Mouse (Mus musculus) liver, postnatal 0 days (tissue): ENCODE measurements at regions not wholly inside any gene's neighbourhood (a gene's known extent, or its start where the extent isn't known, plus 50 kb on each side); places are given as distances from the start of the nearest gene placed in this dataset.

Source experiments
- CTCF ChIP-seq: sonication (generic); IDR thresholded peaks from 2 replicates; pipeline ENCODE4 v1.5.1; 2016; ENCODE audit warnings: antibody characterized with exemption, low read depth
- EP300 ChIP-seq: IDR thresholded peaks from 2 replicates; pipeline ENCODE4 v1.6.1; 2016; ENCODE audit warnings: antibody characterized with exemption, low read depth, mild to moderate bottlenecking

DNA sequence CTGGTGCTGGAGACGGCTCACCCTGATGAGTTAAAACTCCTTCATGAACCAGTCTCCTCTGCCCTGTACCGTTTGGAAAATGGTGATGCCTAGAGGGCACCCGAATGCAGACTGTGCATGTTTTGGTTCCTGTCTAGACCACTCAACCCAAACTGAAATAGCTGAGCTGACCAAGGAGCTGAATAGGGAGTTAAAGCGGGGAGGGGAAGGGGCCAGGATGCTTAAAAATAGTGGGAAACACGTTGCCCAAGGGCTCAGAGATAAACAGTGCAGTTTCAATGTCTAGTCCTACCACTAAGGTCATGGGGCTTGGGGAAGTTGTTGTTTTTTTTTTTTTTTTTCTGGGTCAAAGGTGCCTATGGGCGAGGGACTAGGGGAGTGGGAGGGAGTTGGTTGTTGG is 348.8 kb upstream of the Sall1 start:
- TF ChIP-seq EP300 (no peak), CTCF (no peak)
